Comparison of ENCODE assay signal across 32 mouse cellular contexts in the genomic region with DNA sequence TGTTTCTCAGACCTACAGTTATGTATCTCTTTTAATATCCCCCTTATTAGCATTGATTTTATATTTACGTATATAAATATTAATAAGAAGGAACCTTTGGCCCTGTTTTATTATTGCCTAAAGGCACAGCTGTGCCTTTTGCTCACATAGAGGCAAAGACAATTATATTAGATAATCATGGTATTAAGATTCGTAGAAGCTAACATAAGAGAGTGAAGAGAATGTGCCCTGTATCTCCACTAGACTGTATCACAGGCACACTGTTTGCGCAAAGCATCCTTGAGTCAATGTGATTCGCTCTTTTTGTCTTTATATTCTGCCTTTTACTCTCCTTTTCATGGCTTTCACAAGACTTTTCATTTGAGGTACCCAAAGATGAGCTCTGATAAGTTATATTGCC.
"Had no signal": no experiment of that assay in that cellular context is flagged by ENCODE, and none has a peak within 500 bp of the region (broad histone marks: within the 10 kb centered on the region; RNA-seq: fewer than 3 reads in every experiment).

No protein-coding gene starts in this region.

- DNase-seq: left cerebral cortex, postnatal 4 days; liver; liver, embryonic 13.5 days; liver, postnatal 0 days; lung, adult 18-20 months; lung, adult 2 months; lung, embryonic 14.5 days; lung, postnatal 10 days; lung, postnatal 14 days; lung, postnatal 36 days; lung, postnatal 4 days; midbrain, embryonic 14.5 days had no signal

- H3K9ac ChIP-seq: limb, embryonic 12.5 days; limb, embryonic 13.5 days; limb, embryonic 15.5 days; liver, embryonic 12.5 days; liver, embryonic 13.5 days; liver, embryonic 14.5 days; liver, embryonic 15.5 days; liver, postnatal 0 days; lung, embryonic 14.5 days; lung, embryonic 15.5 days; midbrain, embryonic 13.5 days; midbrain, embryonic 15.5 days; neural tube, embryonic 12.5 days; neural tube, embryonic 13.5 days had no signal

- H3K4me3 ChIP-seq: limb, embryonic 10.5 days; limb, embryonic 12.5 days; limb, embryonic 13.5 days; limb, embryonic 15.5 days; liver, embryonic 12.5 days; liver, embryonic 13.5 days; liver, embryonic 15.5 days; lung, embryonic 15.5 days; megakaryocyte, embryonic 14.5 days; midbrain, embryonic 10.5 days; midbrain, embryonic 13.5 days; midbrain, embryonic 15.5 days; myocyte; neural tube, embryonic 12.5 days; neural tube, embryonic 13.5 days had no signal

- H3K4me2 ChIP-seq: limb, embryonic 12.5 days; limb, embryonic 13.5 days; limb, embryonic 15.5 days; liver, embryonic 11.5 days; liver, embryonic 12.5 days; liver, embryonic 13.5 days; liver, embryonic 15.5 days; lung, embryonic 14.5 days; lung, embryonic 15.5 days; midbrain, embryonic 11.5 days; midbrain, embryonic 13.5 days; midbrain, embryonic 15.5 days; neural tube, embryonic 12.5 days; neural tube, embryonic 13.5 days had no signal

- H3K9me3 ChIP-seq: limb, embryonic 10.5 days; limb, embryonic 12.5 days; limb, embryonic 13.5 days; limb, embryonic 15.5 days; liver, embryonic 12.5 days; liver, embryonic 13.5 days; liver, embryonic 15.5 days; lung, embryonic 15.5 days; megakaryocyte, embryonic 14.5 days; midbrain, embryonic 10.5 days; midbrain, embryonic 13.5 days; midbrain, embryonic 15.5 days; neural tube, embryonic 12.5 days; neural tube, embryonic 13.5 days had no signal

- H3K36me3 ChIP-seq: limb, embryonic 10.5 days; limb, embryonic 12.5 days; limb, embryonic 13.5 days; limb, embryonic 15.5 days; liver, embryonic 12.5 days; liver, embryonic 13.5 days; liver, embryonic 15.5 days; lung, embryonic 15.5 days; midbrain, embryonic 10.5 days; midbrain, embryonic 13.5 days; midbrain, embryonic 15.5 days; neural tube, embryonic 12.5 days; neural tube, embryonic 13.5 days had no signal

- H3K4me1 ChIP-seq: limb, embryonic 10.5 days; limb, embryonic 12.5 days; limb, embryonic 13.5 days; limb, embryonic 15.5 days; liver, embryonic 12.5 days; liver, embryonic 13.5 days; liver, embryonic 15.5 days; lung, embryonic 15.5 days; megakaryocyte, embryonic 14.5 days; midbrain, embryonic 10.5 days; midbrain, embryonic 13.5 days; midbrain, embryonic 15.5 days; neural tube, embryonic 12.5 days; neural tube, embryonic 13.5 days had no signal

- H3K27ac ChIP-seq: limb, embryonic 10.5 days; limb, embryonic 12.5 days; limb, embryonic 13.5 days; limb, embryonic 15.5 days; liver, embryonic 12.5 days; liver, embryonic 13.5 days; liver, embryonic 14.5 days; liver, embryonic 15.5 days; lung, embryonic 15.5 days; macrophage; midbrain, embryonic 10.5 days; midbrain, embryonic 13.5 days; midbrain, embryonic 15.5 days; neural tube, embryonic 12.5 days; neural tube, embryonic 13.5 days had no signal

- H3K27me3 ChIP-seq: limb, embryonic 12.5 days; limb, embryonic 13.5 days; limb, embryonic 15.5 days; liver, embryonic 12.5 days; liver, embryonic 13.5 days; liver, embryonic 15.5 days; lung, embryonic 15.5 days; megakaryocyte, embryonic 14.5 days; midbrain, embryonic 13.5 days; midbrain, embryonic 15.5 days; neural tube, embryonic 12.5 days; neural tube, embryonic 13.5 days had no signal

- ATAC-seq: liver, embryonic 12.5 days; liver, postnatal 0 days; lung, postnatal 0 days; midbrain, embryonic 13.5 days; midbrain, embryonic 15.5 days; midbrain, embryonic 16.5 days had no signal
